Mouse (Mus musculus) liver, embryonic 14.5 days (tissue): ENCODE measurements at regions not wholly inside any gene's neighbourhood (a gene's known extent, or its start where the extent isn't known, plus 50 kb on each side); places are given as distances from the start of the nearest gene placed in this dataset.

Experiments
- CTCF ChIP-seq: IDR thresholded peaks from 2 replicates; pipeline ENCODE4 v1.5.1; 2016; ENCODE audit warnings: antibody characterized with exemption, low read depth, control low read depth
- EP300 ChIP-seq: IDR thresholded peaks from 2 replicates; pipeline ENCODE4 v1.6.1; 2016; ENCODE audit warnings: antibody characterized with exemption, low read depth

DNA sequence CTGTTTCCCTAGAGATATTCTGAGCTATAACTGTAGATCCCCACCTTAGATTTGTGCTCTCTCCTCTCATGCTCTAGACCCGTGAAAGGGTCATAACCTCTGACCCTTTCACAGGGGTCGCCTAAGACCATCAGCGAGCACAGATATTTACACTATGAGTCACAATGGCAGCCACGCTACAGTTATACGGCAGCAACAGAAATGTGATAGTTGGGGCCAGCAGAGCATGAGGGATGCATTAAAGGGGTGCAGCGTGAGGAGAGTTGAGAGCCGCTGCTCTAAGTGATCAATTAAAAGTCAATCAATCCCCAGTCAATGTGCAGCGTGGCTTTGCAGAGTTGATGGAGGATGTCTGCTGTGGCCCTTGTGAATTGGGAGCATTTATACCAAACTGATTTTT lies 112.7 kb upstream of the Foxn2 start:
- TF ChIP-seq CTCF, result no peak
- TF ChIP-seq EP300, result no peak
